In the genomic region with DNA sequence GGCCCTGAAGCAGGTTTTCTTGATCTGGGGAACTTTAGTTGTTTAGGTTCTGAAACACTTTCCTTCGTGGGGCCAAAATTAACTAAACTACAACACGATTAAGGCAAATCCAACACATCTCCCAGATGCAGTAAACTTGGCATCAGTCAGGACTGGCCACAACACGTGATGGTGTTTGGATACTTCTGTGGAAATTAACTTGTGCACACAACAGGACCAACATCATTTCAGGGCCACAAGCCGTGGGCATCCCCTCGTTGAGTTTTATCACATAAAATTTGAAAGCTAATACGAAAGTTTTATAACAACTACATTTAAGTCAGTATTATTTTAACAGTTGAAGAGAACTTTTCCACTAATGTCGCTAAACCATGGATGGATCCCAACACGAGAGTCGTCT, we compare ENCODE assay signal across 8 mouse cellular contexts. TPM values are rescaled to one million over a fixed set of nuclear protein-coding genes. Genes with fewer than 3 reads are reported as not detected.
DNase-seq lines count a peak whose midpoint lies in the region; ATAC-seq and TF ChIP-seq lines count a peak whose summit lies in the region.

No protein-coding gene starts in this region.

- TF ChIP-seq POLR2A in cerebellum, adult 2 months (IDR thresholded peaks at IDR 0.05; ENCODE audit: borderline replicate concordance, insufficient read depth, low read length), result no peak

- 10% methylated on average over 9 of the region's 9 CpGs for WGBS in cerebellum, adult 2 months
- 30% methylated on average over 9 of the region's 9 CpGs for WGBS in limb, embryonic 13.5 days
- WGBS in stomach, embryonic 14.5 days, result 34% methylated on average over 9 of the region's 9 CpGs

- H3K4me3 ChIP-seq in cerebellum, adult 2 months (replicated peaks; ENCODE audit: insufficient read depth, low read depth, low read length), result peak overlapping the region; percentile 70
- peak overlapping the region; percentile 79 for H3K4me3 ChIP-seq in limb, embryonic 13.5 days
- H3K4me3 ChIP-seq in stomach, embryonic 14.5 days (ENCODE audit: low read depth, low read length), result peak overlapping the region; percentile 81

- no peaks in the 10 kb centered on the region for H3K27me3 ChIP-seq in cerebellum, adult 2 months (ENCODE audit: control insufficient read depth, insufficient read depth, low read length)
- no peaks in the 10 kb centered on the region for H3K27me3 ChIP-seq in limb, embryonic 13.5 days
- H3K27me3 ChIP-seq in stomach, embryonic 14.5 days (ENCODE audit: control insufficient read depth, insufficient read depth, low read length), result no peaks in the 10 kb centered on the region

- H3K9ac ChIP-seq in limb, embryonic 13.5 days, result peak overlapping the region; percentile 97
- peak overlapping the region; percentile 97 for H3K9ac ChIP-seq in stomach, embryonic 14.5 days (replicated peaks; ENCODE audit: low read depth, low read length)

- H3K9me3 ChIP-seq in limb, embryonic 13.5 days, result no peaks in the 10 kb centered on the region
- no peaks in the 10 kb centered on the region for H3K9me3 ChIP-seq in stomach, embryonic 14.5 days (ENCODE audit: control insufficient read depth, low read depth, low read length)

- TF ChIP-seq CTCF in cerebellum, adult 2 months (IDR thresholded peaks at IDR 0.05; ENCODE audit: borderline replicate concordance, insufficient read depth, low read depth, low read length), result no peak

- ATAC-seq in limb, embryonic 13.5 days (ENCODE audit: low FRiP score, low read depth), result no peak
- no peak for ATAC-seq in stomach, embryonic 14.5 days (ENCODE audit: insufficient number of reproducible peaks, insufficient read depth, low FRiP score, low read depth)

- H3K4me2 ChIP-seq in limb, embryonic 13.5 days (replicated peaks), result peak overlapping the region; percentile 83
- peak overlapping the region; percentile 82 for H3K4me2 ChIP-seq in stomach, embryonic 14.5 days (replicated peaks; ENCODE audit: low read depth, low read length)

- no peak for DNase-seq in cerebellum, adult 2 months
- no peak for DNase-seq in cerebellum, adult 18-20 months
- DNase-seq in retina, postnatal 1 day, result peak; percentile 4
- no peak for DNase-seq in retina, embryonic 14.5 days (ENCODE audit: low spot score)
- DNase-seq in cerebellum, adult 11-12 months, result no peak
- DNase-seq in gastrocnemius, postnatal 10 days, result no peak

- no peak overlapping the region for H3K27ac ChIP-seq in cerebellum, adult 2 months (ENCODE audit: insufficient read depth, low read length)
- H3K27ac ChIP-seq in limb, embryonic 13.5 days, result peak overlapping the region; percentile 100; the same call in 1 of the 2 replicates
- H3K27ac ChIP-seq in stomach, embryonic 14.5 days (ENCODE audit: low read length), result peak overlapping the region; percentile 99

- H3K36me3 ChIP-seq in limb, embryonic 13.5 days, result peaks cover 14% of the 10 kb centered on the region; the same call in 1 of the 2 replicates
- no peaks in the 10 kb centered on the region for H3K36me3 ChIP-seq in stomach, embryonic 14.5 days (ENCODE audit: control insufficient read depth, insufficient read depth, low read length)

- H3K4me1 ChIP-seq in cerebellum, adult 2 months (ENCODE audit: control insufficient read depth, insufficient read depth, low read length), result peaks cover 10% of the 10 kb centered on the region; the same call in 1 of the 2 replicates
- H3K4me1 ChIP-seq in limb, embryonic 13.5 days, result peaks cover 32% of the 10 kb centered on the region
- H3K4me1 ChIP-seq in stomach, embryonic 14.5 days (ENCODE audit: control insufficient read depth, insufficient read depth, low read length), result peaks cover 11% of the 10 kb centered on the region; the same call in 1 of the 2 replicates

RNA-seq across cellular contexts. Expression of a gene that starts 1.9 kb away (rescaled TPM):
- 42.2 and 43.4 TPM in 2 replicates for polyA plus RNA-seq in cerebellum, adult 2 months (2012; rRNA removed)
- polyA plus RNA-seq in limb, embryonic 13.5 days (2015; fragmentation: Nextera tagmentation; extraction: Ambion mirVana), result 80.6 and 84.7 TPM in 2 replicates
- polyA plus RNA-seq in stomach, embryonic 14.5 days (2014; fragmentation: Nextera tagmentation; extraction: Ambion mirVana), result 109 and 115 TPM in 2 replicates
- total RNA-seq in gastrocnemius, postnatal 10 days (2021), result 10 to 100 TPM; 55.2 to 62.6 TPM
